Mouse (Mus musculus) liver, adult 2 months (tissue): Measurements from ENCODE around the gene Zfp366.

ENCODE experiments used
- CTCF ChIP-seq: fragments of 200-500 bp; IDR thresholded peaks from 2 replicates; pipeline ENCODE4 v1.5.1; 2011; ENCODE audit warnings: low read depth, low read length, control low read depth
- POLR2A ChIP-seq: fragments of 200-500 bp; IDR thresholded peaks from 2 replicates; pipeline ENCODE4 v1.6.1; 2011; ENCODE audit warnings: low read length, control low read depth; ENCODE audit not compliant: insufficient read depth; ENCODE audit errors: extremely low read depth

GRCm38 (mm10) chr13:99243831-99244230, 59.2 kb downstream of the Zfp366 start:
- TF ChIP-seq CTCF (no peak), POLR2A (no peak)
